Mouse (Mus musculus): ENCODE results near the gene Gm49368. TPM values are rescaled to one million over a fixed set of nuclear protein-coding genes. Genes with fewer than 3 reads are reported as not detected.
"Not testable (repeated sequence)": the region's sequence is repeated elsewhere in the genome, so short reads cannot be mapped to it uniquely, and the experiment has no call there.

Gene Gm49368
- total RNA-seq, 2 experiments from 2014 or later = not detected

DNA sequence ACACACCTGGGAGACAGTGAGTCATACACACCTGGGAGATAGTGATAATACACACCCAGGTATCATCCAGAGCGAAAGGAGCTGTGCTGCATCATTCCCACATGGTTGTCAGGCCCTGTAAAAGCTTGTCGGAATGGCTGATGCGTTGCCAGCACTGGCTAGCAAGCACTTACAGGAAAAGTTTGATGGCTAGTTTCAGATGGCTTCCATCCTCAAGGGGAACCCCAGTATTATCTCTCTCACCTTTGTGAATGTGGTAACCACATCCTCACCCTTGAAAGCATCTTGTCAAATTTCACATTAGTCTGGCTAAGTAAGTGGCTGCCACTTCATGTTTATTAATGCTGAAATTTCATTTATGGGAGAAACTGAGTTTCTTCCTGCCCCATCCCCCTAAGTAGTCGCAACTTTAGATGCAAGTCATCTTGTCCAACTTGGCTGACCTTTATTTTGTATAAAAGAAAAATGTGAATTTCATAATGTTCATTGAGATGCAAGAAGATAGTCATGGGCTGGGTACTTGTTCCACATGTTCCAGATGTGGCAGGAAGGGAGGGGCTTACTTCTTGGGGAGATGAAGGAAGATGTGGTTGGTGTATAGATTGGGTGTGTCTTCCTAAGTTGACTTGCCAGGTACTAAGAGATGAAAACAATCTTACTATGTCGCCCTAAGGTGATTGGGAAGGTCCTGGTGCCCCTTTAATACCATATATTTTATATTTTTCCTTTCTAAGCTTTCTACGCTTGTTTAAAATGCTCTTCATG, 57.4 kb downstream of the Gm49368 start:
- intact Hi-C loops (cut with DNase I) = no loop called here
- no peak for DNase-seq

DNA sequence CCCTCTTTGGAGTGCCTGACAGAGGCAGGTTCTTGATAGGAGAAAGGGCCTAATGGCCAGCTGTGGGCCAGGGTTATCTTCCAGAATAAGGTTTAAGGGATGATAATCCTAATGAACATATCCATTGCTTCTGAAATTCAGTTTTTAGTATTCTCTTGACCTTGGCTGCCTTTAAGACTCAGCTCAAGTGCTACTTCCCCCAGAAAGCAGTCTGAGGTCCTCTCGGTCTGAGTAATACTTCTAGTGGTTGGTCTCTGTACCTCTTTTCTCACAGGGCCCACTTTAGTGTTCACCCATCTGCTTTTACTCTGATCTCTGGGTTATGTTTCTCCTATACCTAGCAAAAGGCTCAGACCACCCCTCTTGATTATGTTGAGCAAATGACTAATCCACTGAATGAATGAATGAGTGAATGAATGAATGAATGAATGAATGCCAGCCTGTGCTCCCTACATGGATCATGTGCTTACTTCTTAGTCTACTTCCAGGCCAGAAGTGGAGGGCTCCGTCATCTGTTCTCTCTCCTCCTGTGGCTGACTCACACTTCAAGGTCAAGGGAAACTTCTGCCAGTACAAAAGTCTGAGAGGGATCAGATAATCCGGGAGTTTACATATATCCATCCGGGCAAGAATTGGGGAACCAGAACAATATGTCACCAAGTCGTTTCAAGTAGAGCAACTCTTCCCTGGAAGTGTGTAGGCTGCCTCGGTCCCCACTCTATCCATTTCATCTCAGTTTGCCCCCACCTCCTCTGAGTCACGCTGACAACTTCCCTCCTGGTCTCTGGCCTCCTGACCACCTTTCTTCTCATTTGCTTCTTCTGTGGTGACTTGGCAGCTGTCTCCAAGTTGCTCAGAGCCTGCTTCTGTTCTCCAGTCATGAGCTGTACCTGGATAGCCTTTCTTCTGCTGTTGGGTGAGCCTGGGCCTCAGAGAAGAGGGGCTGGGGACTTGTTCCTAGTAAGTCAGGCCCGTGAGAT, 66.5 kb downstream of the Gm49368 start, which contains the start of gene Itgax:
Gene Itgax (plus strand): TSS at position 807 of the 980 bp plus-strand sequence.
- intact Hi-C loops (cut with DNase I) = no loop called here
- no peak for DNase-seq

DNA sequence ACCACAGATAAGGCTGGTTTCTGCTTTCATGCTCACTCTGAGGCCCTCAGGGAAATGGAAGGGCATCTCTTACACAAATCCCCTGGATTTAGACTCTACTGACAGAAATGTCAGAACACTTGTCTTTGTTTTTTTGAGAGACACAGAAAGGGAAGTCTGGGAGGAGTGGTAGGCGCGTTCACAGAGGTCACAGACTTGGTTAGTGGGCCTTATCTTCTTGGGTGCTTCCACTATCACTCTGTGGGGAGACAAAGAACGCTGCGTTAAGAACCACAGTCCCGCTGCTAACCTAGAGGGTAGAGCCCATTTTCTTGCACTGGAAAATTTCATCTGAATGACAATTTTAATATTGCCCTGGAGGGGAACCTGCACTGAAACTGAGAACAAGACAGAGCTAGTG, 69.7 kb downstream of the Gm49368 start:
- intact Hi-C loops (cut with DNase I) = no loop called here
- DNase-seq = no peak

DNA sequence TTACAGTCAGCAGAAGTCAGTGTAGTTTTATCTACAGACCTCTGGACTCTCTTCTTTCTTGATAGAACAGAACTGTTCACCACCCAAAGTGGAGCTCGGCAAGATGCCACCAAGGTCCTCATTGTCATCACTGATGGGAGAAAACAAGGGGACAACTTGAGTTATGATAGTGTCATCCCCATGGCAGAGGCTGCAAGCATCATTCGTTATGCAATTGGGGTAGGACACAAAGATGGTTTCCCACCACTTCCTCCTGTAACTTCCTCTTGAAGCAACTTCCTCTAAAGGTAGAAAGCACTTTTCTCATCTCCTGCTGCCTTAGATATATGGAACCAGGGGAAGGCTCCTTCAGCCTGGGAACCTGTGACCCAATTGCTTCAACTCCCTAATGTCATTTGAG, 71.1 kb downstream of the Gm49368 start:
- intact Hi-C loops (cut with DNase I) = no loop called here

DNA sequence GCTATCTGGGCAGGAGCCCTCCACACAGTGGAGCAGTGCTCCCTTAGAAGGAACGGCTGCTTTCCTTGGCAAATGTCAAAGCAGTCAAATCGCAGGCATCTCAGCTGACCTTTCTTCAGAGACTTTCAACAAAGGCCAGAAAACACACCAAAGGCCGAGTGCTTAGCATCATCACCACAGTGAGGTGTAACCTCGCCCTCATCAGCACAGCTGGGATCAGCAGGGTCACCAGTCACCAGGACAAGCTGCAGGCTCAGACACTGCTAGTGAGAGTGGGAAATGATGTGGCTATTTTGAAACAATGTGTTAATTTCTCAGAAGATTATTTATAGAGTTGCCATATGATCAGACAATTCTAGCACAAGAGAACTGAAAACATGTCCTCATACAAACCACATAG, 74.4 kb downstream of the Gm49368 start:
- DNase-seq = no peak
- intact Hi-C loops (cut with DNase I) = no loop called here

More for the DNA sequence above, 71.1 kb downstream of the Gm49368 start:
- DNase-seq = no peak

DNA sequence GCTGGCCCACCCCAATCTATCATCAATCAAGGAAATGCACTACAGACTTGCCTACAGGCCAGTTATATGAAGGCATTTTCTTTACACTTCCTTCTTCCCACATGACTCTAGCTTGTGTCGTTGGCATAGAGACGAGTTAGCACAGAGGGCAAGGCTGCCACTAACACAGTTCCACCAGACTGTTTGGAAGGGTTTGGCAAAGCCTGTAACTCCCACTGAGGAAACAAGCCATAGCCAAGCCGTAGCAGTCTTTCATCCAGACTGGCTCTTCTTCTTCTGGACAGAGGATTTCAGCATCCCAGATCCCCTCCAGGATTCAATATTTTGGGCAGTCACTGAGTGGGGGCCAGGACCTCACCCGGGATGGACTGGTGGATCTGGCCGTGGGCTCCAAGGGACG, 77.1 kb downstream of the Gm49368 start:
- intact Hi-C loops (cut with DNase I) = no loop called here
- no peak for DNase-seq

DNA sequence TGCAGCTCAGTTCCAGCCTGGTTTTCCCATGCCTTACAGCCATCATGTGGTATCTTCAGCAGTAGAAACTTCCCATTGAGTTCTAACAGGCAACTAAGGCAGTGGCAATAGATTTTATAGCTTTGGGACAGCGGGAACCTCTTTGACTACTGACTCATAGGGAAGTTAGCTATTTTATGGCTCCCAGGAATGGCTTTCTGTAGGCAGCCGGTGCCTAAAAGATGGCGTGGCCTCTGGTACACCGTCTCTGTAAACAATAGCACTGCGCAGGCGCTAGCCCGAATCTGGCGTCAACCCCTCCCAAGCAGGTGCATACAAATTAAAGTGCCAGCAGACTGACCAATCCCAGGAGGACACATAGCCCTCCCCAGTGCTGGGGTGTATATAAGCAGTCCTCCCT, 88.5 kb downstream of the Gm49368 start:
- intact Hi-C loops (cut with DNase I) = no loop called here

DNA sequence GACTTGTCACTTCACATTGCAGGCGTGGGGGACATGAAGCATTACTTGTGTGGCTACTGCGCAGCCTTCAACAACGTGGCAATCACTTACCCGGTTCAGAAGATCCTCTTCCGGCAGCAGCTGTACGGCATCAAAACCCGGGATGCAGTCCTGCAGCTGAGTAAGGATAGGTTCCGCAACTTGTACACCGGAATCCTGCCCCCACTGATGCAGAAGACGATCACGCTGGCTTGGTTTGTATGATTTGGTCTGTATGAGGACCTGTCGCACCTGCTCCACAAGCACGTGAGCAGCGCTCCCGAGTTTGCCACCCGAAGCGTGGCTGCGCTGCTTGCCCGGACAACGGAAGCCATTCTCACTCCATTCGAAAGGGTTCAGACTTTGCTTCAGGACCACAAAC, 91.6 kb downstream of the Gm49368 start, which contains the start of gene Itgad:
Gene Itgad (plus strand): TSS at position 301 of the 400 bp plus-strand sequence.
- intact Hi-C loops (cut with DNase I) = no loop called here
- DNase-seq = no peak

More for the DNA sequence above, 88.5 kb downstream of the Gm49368 start:
- DNase-seq = no peak

DNA sequence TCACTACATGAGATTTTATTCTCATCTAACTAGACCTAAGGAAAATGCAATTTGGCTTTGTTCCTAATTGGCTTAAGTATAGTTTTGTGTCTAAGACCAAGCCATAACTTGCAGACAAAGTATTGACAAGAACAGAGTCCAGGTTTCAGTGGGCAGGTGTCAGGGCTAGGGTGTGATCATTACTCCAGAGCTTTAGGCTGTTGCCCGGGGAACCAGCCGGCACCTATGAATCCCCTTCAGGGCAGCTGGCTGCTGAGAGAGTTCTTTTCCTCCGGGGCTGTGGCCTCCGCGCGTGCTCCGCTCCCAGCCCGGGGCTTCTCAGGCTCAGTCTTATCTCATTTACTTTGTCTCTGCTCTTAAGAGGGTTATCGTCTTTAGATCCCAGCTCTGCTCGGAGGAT, 92.4 kb downstream of the Gm49368 start:
- intact Hi-C loops (cut with DNase I) = no loop called here
- no peak for DNase-seq

DNA sequence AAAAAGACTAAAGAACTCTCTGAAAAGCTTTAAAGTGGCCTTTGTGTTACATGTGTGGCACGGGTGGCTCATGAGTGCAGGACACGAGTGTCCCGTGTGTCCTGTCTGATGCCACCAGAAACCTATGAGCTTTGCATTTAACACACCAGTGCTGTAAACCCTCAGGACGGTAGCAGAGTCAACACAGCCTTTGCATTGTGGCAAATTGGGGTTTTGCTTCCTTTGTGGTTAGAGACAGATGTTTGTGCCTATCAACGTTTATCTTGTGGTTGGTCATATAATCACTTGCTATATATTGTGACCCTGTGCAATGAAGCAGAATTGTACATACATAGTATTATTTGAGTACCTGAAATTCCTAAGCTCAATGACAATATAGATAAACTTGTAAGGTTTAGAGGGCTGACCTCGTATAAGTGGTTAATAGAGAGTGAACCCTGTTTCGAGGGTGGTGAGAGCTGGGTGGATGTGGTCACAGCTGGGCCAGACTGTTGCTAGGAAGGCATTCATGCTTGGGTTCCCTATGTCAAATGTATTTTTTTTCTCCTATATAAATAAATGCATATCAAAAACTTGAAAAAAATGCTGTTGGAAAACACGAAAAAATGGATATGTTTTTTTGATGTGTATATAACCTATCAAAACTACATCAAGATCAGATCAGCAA, 96.3 kb downstream of the Gm49368 start:
- DNase-seq; intact Hi-C loops (cut with DNase I): not testable (repeated sequence)

DNA sequence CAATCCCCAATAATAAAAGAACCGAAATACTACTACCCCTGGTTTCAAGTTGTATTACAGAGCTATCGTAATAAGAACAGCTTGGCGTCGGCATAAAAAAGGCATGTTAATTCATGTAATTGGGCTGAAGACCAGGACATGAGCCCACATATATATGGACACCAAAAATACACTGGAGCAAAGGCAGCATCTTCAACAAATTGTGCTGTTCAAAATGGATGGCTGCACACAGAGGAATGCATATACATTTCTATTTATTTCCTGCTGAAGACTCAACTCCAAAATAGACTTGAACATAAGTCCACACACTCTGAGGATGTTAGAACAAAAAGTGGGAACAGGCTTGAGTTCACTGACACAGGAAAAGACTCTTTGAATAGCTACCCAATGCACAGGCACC, 101.5 kb downstream of the Gm49368 start:
- DNase-seq = no peak
- intact Hi-C loops (cut with DNase I) = no loop called here

DNA sequence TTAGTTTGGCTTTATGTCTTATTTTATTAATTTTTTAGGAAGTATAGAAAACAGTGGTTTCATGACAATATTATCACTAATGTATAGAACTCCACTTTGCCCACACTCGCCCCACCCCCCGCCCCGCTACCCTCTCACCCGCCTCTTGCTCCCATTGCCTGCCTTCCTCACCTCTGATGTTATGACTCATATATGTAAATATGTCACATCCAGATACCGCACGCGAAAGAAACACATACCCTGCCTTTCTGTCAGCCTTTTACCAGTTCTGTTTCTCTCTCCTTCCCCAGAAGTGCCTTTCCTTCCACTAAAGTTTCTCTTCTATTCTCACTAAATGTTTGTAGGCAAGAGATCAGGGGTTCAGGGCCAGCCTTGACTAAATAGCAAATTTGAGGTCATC, 103.9 kb downstream of the Gm49368 start:
- intact Hi-C loops (cut with DNase I) = no loop called here

DNA sequence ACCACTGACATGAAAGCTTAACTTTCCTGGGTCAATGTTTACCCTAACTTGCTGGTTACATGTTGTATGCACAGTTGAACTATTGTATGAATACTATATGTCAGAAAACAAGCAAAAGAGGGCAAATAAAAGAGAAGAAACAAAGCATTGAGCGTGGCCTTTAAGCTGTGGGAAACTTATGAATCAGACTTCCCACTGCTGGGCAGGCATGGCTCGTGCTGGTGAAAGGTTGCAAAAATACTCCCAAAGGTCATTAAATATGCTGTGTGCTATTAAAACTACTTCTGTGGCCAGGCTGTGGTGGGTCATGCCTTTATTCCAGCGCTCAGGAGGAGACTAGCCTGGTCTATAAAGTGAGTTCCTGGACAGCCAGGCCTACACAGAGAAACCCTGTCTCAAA, 107.5 kb downstream of the Gm49368 start:
- intact Hi-C loops (cut with DNase I) = no loop called here
- DNase-seq = no peak

More for the DNA sequence above, 103.9 kb downstream of the Gm49368 start:
- no peak for DNase-seq

Other genes with a start within 250 kb of the Gm49368 start
- gene Stx4a, start 238.4 kb upstream of the Gm49368 start, total RNA-seq (2021) = 10 to 100 TPM; 63.2 to 72.7 TPM
- 1 to 10 TPM in 1 of 2 experiments, under 1 TPM in 1; 0.53 to 1.1 TPM for gene Stx1b, start 238.1 kb upstream of the Gm49368 start, total RNA-seq (2021)
- gene Zfp646, start 186.5 kb upstream of the Gm49368 start, total RNA-seq (2021) = 10 to 100 TPM; 17.2 to 19.3 TPM
- 1 to 10 TPM; 3.9 to 4.3 TPM for gene Zfp668, start 185.9 kb upstream of the Gm49368 start, total RNA-seq (2021)
- 1 to 10 TPM in 1 of 2 experiments, under 1 TPM in 1; 0.81 to 1.1 TPM for gene Prss53, start 171.7 kb upstream of the Gm49368 start, total RNA-seq (2021)
- not detected for gene Gm21974, start 167.2 kb upstream of the Gm49368 start, total RNA-seq (2021)
- gene Vkorc1, start 167.1 kb upstream of the Gm49368 start, total RNA-seq (2021) = 10 to 100 TPM; 22.1 to 22.6 TPM
- 100 to 1,000 TPM; 113 to 120 TPM for gene Bckdk, start 158.6 kb upstream of the Gm49368 start, total RNA-seq (2021)
- 10 to 100 TPM; 13.8 to 16.1 TPM for gene Kat8, start 150.2 kb upstream of the Gm49368 start, total RNA-seq (2021)
- gene Prss8, start 132.6 kb upstream of the Gm49368 start, total RNA-seq (2021) = not detected
- gene Prss36, start 116.0 kb upstream of the Gm49368 start, total RNA-seq (2021) = 1 to 10 TPM; 7.9 to 8.1 TPM
- 100 to 1,000 TPM; 154 to 216 TPM for gene Fus, start 95.2 kb upstream of the Gm49368 start, total RNA-seq (2021)
- gene Pycard, start 68.8 kb upstream of the Gm49368 start, total RNA-seq (2021) = 1 to 10 TPM; 7.7 to 9.8 TPM
- 100 to 1,000 TPM; 286 to 346 TPM for gene Trim72, start 58.7 kb upstream of the Gm49368 start, total RNA-seq (2021)
- gene Itgam, start within 50 bp of the Gm49368 start, total RNA-seq (2021) = 1 to 10 TPM; 7.1 to 7.3 TPM
- under 1 TPM; 0.11 to 0.39 TPM for gene Itgax, start 66.9 kb downstream of the Gm49368 start, total RNA-seq (2021)
- gene Itgad, start 91.7 kb downstream of the Gm49368 start, total RNA-seq (2021) = 1 to 10 TPM in 1 of 2 experiments, under 1 TPM in 1; 0.36 to 1.2 TPM
- gene Cox6a2, start 143.7 kb downstream of the Gm49368 start, total RNA-seq (2021) = 1,000 to 10,000 TPM; 2,318 to 2,864 TPM
- 1 to 10 TPM; 7.4 to 8.4 TPM for gene Armc5, start 174.7 kb downstream of the Gm49368 start, total RNA-seq (2021)
- gene 9130023H24Rik, start 175.3 kb downstream of the Gm49368 start, total RNA-seq (2021) = 1 to 10 TPM; 2.9 to 4.2 TPM
- gene Tgfb1i1, start 184.1 kb downstream of the Gm49368 start, total RNA-seq (2021) = 10 to 100 TPM; 17.4 to 20.8 TPM
- gene Slc5a2, start 203.0 kb downstream of the Gm49368 start, total RNA-seq (2021) = not detected
- 1 to 10 TPM; 5.2 to 6.3 TPM for gene BC017158, start 235.5 kb downstream of the Gm49368 start, total RNA-seq (2021)